Mouse (Mus musculus) hindbrain, embryonic 13.5 days (tissue): Measurements from ENCODE around the gene Zbtb20. TPM values are rescaled to one million over a fixed set of nuclear protein-coding genes. Genes with fewer than 3 reads are reported as not detected.

Experiments
- ATAC-seq: fragments of 200-750 bp; cut with Nextera tagmentation; 2 replicates; pipeline ENCODE4 v1.8.0; 2017; ENCODE audit warnings: moderate TSS enrichment; ENCODE audit not compliant: low FRiP score
- H3K27ac ChIP-seq: fragments of 300-500 bp; sonication (generic); 2 replicates; pipeline ENCODE4 v1.5.1; 2015; ENCODE audit warnings: inconsistent platforms, mild to moderate bottlenecking, moderate library complexity
- H3K27me3 ChIP-seq: fragments of 300-500 bp; sonication (generic); 2 replicates; pipeline ENCODE4 v1.6.1; 2015; ENCODE audit warnings: mild to moderate bottlenecking, inconsistent platforms
- H3K36me3 ChIP-seq: fragments of 300-500 bp; sonication (generic); 2 replicates; pipeline ENCODE4 v1.6.1; 2015; ENCODE audit warnings: mild to moderate bottlenecking, inconsistent platforms
- H3K4me1 ChIP-seq: fragments of 300-500 bp; sonication (generic); replicated peaks from 2 replicates; pipeline ENCODE4 v1.6.1; 2015; ENCODE audit warnings: inconsistent platforms
- H3K4me2 ChIP-seq: fragments of 300-500 bp; sonication (generic); 2 replicates; pipeline ENCODE4 v1.6.1; 2015; ENCODE audit warnings: inconsistent platforms, mild to moderate bottlenecking, moderate library complexity
- H3K4me3 ChIP-seq: fragments of 300-500 bp; sonication (generic); 2 replicates; pipeline ENCODE4 v1.5.1; 2015; ENCODE audit warnings: mild to moderate bottlenecking, inconsistent platforms
- H3K9ac ChIP-seq: fragments of 300-500 bp; sonication (generic); 2 replicates; pipeline ENCODE4 v1.6.1; 2015; ENCODE audit warnings: mild to moderate bottlenecking, inconsistent platforms
- H3K9me3 ChIP-seq: fragments of 300-500 bp; sonication (generic); 2 replicates; pipeline ENCODE4 v1.6.1; 2016; ENCODE audit warnings: inconsistent platforms
- WGBS: fragments of 180-500 bp; shearing (Covaris S2); methylation state at CpG from one replicate; pipeline ENCODE4 v1.1.7; 2015; 5-methylcytosine and 5-hydroxymethylcytosine counted together
- polyA plus RNA-seq: library from polyadenylated mRNA; unstranded; fragments of >200 nt; fragmentation: Nextera tagmentation; extraction: Ambion mirVana; gene quantifications from 2 replicates; pipeline ENCODE4 v1.2.1, GENCODE M21; 2015

Zbtb20 gene
- polyA plus RNA-seq, 1 experiment from 2014 or later: 65.7 TPM

GRCm38 (mm10) chr16:43504151-43504550 is 628.5 kb downstream of the Zbtb20 start:
- no peaks in the 10 kb centered on the region for H3K9me3 ChIP-seq
- peak overlapping the region; percentile 84 for H3K9ac ChIP-seq
- peak overlapping the region; percentile 97 for H3K27ac ChIP-seq
- H3K4me1 ChIP-seq: peaks cover 56% of the 10 kb centered on the region
- 0% methylated on average over 3 of the region's 3 CpGs for WGBS
- peak overlapping the region; percentile 55 for H3K4me3 ChIP-seq
- H3K27me3 ChIP-seq: no peaks in the 10 kb centered on the region
- 0 out of 2 replicates have a peak, but pooled peaks have one; percentile 27 for ATAC-seq
- H3K4me2 ChIP-seq: peak overlapping the region; percentile 81
- no peaks in the 10 kb centered on the region for H3K36me3 ChIP-seq

GRCm38 (mm10) chr16:43504556-43504955 is 628.9 kb downstream of the Zbtb20 start:
- 19% methylated on average over 1 of the region's 1 CpGs for WGBS
- peak overlapping the region; percentile 97 for H3K27ac ChIP-seq

GRCm38 (mm10) chr16:43505314-43505950 is 629.8 kb downstream of the Zbtb20 start:
- Histone ChIP-seq H3K9ac (peak overlapping the region; percentile 81), H3K4me2 (peak overlapping the region; percentile 81), H3K9me3 (no peaks in the 10 kb centered on the region), H3K27me3 (no peaks in the 10 kb centered on the region), H3K4me1 (peaks cover 55% of the 10 kb centered on the region), H3K36me3 (no peaks in the 10 kb centered on the region), H3K4me3 (peak overlapping the region; percentile 55), H3K27ac (peak overlapping the region; percentile 86)
- WGBS: 20% methylated on average over 9 of the region's 9 CpGs
- ATAC-seq: no peak

More at GRCm38 (mm10) chr16:43504556-43504955, 628.9 kb downstream of the Zbtb20 start:
- H3K9me3 ChIP-seq: no peaks in the 10 kb centered on the region
- H3K4me3 ChIP-seq: peak overlapping the region; percentile 55
- H3K9ac ChIP-seq: peak overlapping the region; percentile 84
- ATAC-seq: no peak
- H3K27me3 ChIP-seq: no peaks in the 10 kb centered on the region
- H3K4me1 ChIP-seq: peaks cover 56% of the 10 kb centered on the region
- H3K4me2 ChIP-seq: peak overlapping the region; percentile 81
- no peaks in the 10 kb centered on the region for H3K36me3 ChIP-seq

GRCm38 (mm10) chr16:43506189-43506751 is 630.6 kb downstream of the Zbtb20 start:
- Histone ChIP-seq H3K9ac (peak overlapping the region; percentile 81), H3K9me3 (no peaks in the 10 kb centered on the region), H3K4me3 (peak overlapping the region; percentile 55), H3K27ac (peak overlapping the region; percentile 86), H3K27me3 (no peaks in the 10 kb centered on the region), H3K36me3 (no peaks in the 10 kb centered on the region), H3K4me2 (peak overlapping the region; percentile 81), H3K4me1 (peaks cover 58% of the 10 kb centered on the region)
- 11% methylated on average over 9 of the region's 9 CpGs for WGBS
- no peak; the same call in 1 of the 2 replicates for ATAC-seq

GRCm38 (mm10) chr16:43506771-43507405 is 631.2 kb downstream of the Zbtb20 start:
- Histone ChIP-seq H3K9ac (peak overlapping the region; percentile 81), H3K36me3 (no peaks in the 10 kb centered on the region), H3K4me1 (peaks cover 54% of the 10 kb centered on the region), H3K4me2 (peak overlapping the region; percentile 81), H3K4me3 (peak overlapping the region; percentile 55), H3K27ac (peak overlapping the region; percentile 86), H3K27me3 (no peaks in the 10 kb centered on the region), H3K9me3 (no peaks in the 10 kb centered on the region)
- no peak for ATAC-seq
- WGBS: 20% methylated on average over 10 of the region's 10 CpGs

- Histone ChIP-seq H3K4me1 (peaks cover 47% of the 10 kb centered on the region), H3K4me3 (peak overlapping the region; percentile 14), H3K36me3 (no peaks in the 10 kb centered on the region), H3K4me2 (peak overlapping the region; percentile 81), H3K9me3 (no peaks in the 10 kb centered on the region), H3K27me3 (no peaks in the 10 kb centered on the region), H3K27ac (no peak overlapping the region), H3K9ac (0 out of 2 replicates have a peak overlapping the region, but pooled peaks have one; percentile 35)
- WGBS: 71% methylated on average over 9 of the region's 9 CpGs
- no peak for ATAC-seq
Measured at GRCm38 (mm10) chr16:43508166-43508998, 632.7 kb downstream of the Zbtb20 start.

- Histone ChIP-seq H3K9ac (peak overlapping the region; percentile 49; the same call in 1 of the 2 replicates), H3K9me3 (no peaks in the 10 kb centered on the region), H3K27ac (0 out of 2 replicates have a peak overlapping the region, but pooled peaks have one; percentile 52), H3K36me3 (no peaks in the 10 kb centered on the region), H3K4me2 (peak overlapping the region; percentile 11), H3K27me3 (no peaks in the 10 kb centered on the region), H3K4me1 (peaks cover 50% of the 10 kb centered on the region), H3K4me3 (no peak overlapping the region)
- 62% methylated on average over 5 of the region's 5 CpGs for WGBS
- no peak for ATAC-seq
Measured at GRCm38 (mm10) chr16:43510516-43510915, 634.8 kb downstream of the Zbtb20 start.

- Histone ChIP-seq H3K27me3 (no peaks in the 10 kb centered on the region), H3K4me2 (no peak overlapping the region), H3K27ac (no peak overlapping the region), H3K9me3 (no peaks in the 10 kb centered on the region), H3K36me3 (no peaks in the 10 kb centered on the region), H3K4me3 (no peak overlapping the region), H3K9ac (no peak overlapping the region), H3K4me1 (peaks cover 48% of the 10 kb centered on the region)
- no peak for ATAC-seq
- WGBS: 80% methylated on average over 4 of the region's 4 CpGs
Measured at GRCm38 (mm10) chr16:43511531-43511930, 635.9 kb downstream of the Zbtb20 start.

- H3K4me3 ChIP-seq: no peak overlapping the region
- H3K36me3 ChIP-seq: peaks cover under 1% of the 10 kb centered on the region; the same call in 1 of the 2 replicates
- peaks cover 32% of the 10 kb centered on the region for H3K4me1 ChIP-seq
- H3K9me3 ChIP-seq: no peaks in the 10 kb centered on the region
- no peak overlapping the region for H3K9ac ChIP-seq
- WGBS: 84% methylated on average over 5 of the region's 5 CpGs
- ATAC-seq: no peak
- no peaks in the 10 kb centered on the region for H3K27me3 ChIP-seq
- no peak overlapping the region for H3K27ac ChIP-seq
- no peak overlapping the region for H3K4me2 ChIP-seq
Measured at GRCm38 (mm10) chr16:43513933-43514332, 638.3 kb downstream of the Zbtb20 start.

- 77% methylated on average over 4 of the region's 4 CpGs for WGBS
Measured at GRCm38 (mm10) chr16:43515538-43515937, 639.9 kb downstream of the Zbtb20 start.

GRCm38 (mm10) chr16:43520274-43520673 is 644.6 kb downstream of the Zbtb20 start:
- WGBS: 86% methylated on average over 2 of the region's 2 CpGs
- ATAC-seq: no peak

More at GRCm38 (mm10) chr16:43515538-43515937, 639.9 kb downstream of the Zbtb20 start:
- H3K4me3 ChIP-seq: no peak overlapping the region
- H3K4me2 ChIP-seq: no peak overlapping the region
- peaks cover 27% of the 10 kb centered on the region for H3K4me1 ChIP-seq
- ATAC-seq: no peak
- no peak overlapping the region for H3K27ac ChIP-seq
- H3K9ac ChIP-seq: no peak overlapping the region
- no peaks in the 10 kb centered on the region for H3K27me3 ChIP-seq
- no peaks in the 10 kb centered on the region for H3K9me3 ChIP-seq
- peaks cover 4% of the 10 kb centered on the region; the same call in 1 of the 2 replicates for H3K36me3 ChIP-seq

More at GRCm38 (mm10) chr16:43520274-43520673, 644.6 kb downstream of the Zbtb20 start:
- no peak overlapping the region for H3K4me2 ChIP-seq
- H3K9ac ChIP-seq: no peak overlapping the region
- H3K9me3 ChIP-seq: no peaks in the 10 kb centered on the region
- H3K4me3 ChIP-seq: no peak overlapping the region
- H3K27me3 ChIP-seq: no peaks in the 10 kb centered on the region
- H3K36me3 ChIP-seq: peaks cover 4% of the 10 kb centered on the region; the same call in 1 of the 2 replicates
- peaks cover 15% of the 10 kb centered on the region for H3K4me1 ChIP-seq
- H3K27ac ChIP-seq: no peak overlapping the region
